Mouse (Mus musculus) hematopoietic stem cell, adult 5-6 weeks (primary cell): ENCODE results near the gene Ccdc167. TPM values are rescaled to one million over a fixed set of nuclear protein-coding genes. Genes with fewer than 3 reads are reported as not detected.

Experiments used
- ATAC-seq, 2 experiments: fragments of 125-278 bp in 1 of 2; replicated peaks in 1 of 2; 2 replicates each; pipeline ENCODE4 v1.8.0; 2016 to 2017; ENCODE audit warnings: inconsistent platforms in 2 of 2, mild to moderate bottlenecking in 2 of 2, moderate number of reproducible peaks in 2 of 2, low read depth in 1 of 2, moderate TSS enrichment in 1 of 2; ENCODE audit not compliant: low FRiP score in 2 of 2, poor library complexity in 2 of 2, severe bottlenecking in 2 of 2, insufficient read depth in 1 of 2, low TSS enrichment in 1 of 2
- total RNA-seq: library from RNA; stranded (forward); fragments of 172-1452, 232-1000 nt; gene quantifications from 2 replicates; pipeline ENCODE4 v1.2.3, GENCODE M21; 2017

The Ccdc167 gene
- total RNA-seq, 1 experiment from 2014 or later, result 8.1 TPM

DNA sequence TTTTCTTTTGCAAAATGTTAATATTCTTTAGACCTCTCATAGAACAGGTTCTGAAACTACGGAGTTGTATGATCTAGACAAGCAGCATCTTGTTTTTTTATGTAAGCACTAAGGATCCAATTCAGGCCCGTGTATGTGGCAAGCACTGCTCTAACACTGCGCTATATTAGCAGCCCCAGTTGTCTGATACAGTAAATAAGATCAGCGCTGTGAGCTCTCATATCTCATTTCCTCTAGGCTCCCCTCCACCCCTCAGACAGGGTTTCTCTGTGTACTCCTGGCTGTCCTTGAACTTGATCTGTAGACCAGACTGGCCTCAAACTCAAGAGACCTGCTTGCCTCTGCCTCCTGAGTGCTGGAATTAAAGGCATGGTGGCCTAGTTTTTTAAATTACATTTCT lies 47.8 kb downstream of the Ccdc167 start:
- no peak for ATAC-seq

DNA sequence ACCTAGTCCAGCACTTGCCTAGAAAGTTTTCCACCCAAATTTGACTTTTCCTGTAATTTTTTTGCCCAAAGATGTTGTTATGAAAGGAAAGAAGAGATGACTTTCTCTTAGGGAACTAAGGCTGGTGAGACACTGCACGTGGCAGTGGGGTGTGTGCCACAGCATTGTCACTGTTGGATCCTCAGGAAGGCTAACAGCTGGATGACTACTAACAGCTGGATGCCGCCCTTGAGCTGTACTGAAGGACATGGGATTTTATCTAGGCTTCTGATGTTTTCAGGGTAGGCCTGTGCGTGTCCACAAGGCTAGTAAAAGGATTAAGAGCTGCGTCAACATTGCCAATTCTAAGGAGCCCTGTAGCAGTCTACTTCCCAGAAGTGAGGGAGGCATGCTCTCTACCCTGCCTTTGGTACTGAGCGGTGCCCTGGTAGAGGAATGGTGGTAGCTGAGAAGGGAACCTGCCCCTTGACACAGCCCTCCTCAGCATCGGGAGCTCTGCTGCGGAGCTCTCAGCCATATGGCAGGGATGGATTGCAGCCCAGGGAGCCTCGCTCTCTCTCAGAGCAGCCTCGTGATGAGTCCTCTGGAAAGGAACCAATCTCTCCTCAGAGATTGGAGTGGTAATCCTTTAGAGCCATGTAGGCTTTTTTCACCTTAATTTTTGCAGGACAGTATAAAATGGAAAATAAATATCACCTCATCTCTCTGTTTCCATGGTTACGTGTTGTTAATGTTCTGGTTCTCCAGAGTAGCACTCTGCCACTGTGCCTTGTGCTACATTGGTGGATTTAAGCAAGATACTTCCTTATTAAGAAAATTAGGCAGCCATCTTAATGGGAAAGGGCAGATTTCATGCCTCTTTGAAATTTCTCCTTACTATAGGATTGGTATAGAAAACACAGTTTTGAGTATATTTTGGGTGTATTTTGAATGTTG lies 48.5 kb downstream of the Ccdc167 start:
- no peak for ATAC-seq

DNA sequence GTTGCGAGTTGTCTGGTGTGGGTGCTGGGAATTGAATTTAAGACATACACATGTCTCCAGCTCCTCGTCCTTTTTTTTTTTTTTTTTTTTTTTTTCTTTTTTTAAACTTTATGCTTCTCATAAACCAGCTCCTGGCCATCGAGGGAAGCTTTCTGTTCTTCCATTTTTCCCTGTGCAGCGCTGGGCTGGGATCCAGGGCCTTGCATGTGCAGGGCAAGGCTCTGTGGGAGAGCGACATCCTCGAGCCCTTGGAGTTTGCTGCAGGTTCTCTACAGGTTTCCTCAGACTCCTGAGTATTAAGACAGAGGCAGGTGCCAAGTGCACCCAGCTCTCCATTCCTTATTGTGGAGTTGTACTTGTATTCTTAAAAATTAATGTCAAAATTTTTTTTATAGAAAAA lies 54.7 kb downstream of the Ccdc167 start:
- ATAC-seq, result no peak

DNA sequence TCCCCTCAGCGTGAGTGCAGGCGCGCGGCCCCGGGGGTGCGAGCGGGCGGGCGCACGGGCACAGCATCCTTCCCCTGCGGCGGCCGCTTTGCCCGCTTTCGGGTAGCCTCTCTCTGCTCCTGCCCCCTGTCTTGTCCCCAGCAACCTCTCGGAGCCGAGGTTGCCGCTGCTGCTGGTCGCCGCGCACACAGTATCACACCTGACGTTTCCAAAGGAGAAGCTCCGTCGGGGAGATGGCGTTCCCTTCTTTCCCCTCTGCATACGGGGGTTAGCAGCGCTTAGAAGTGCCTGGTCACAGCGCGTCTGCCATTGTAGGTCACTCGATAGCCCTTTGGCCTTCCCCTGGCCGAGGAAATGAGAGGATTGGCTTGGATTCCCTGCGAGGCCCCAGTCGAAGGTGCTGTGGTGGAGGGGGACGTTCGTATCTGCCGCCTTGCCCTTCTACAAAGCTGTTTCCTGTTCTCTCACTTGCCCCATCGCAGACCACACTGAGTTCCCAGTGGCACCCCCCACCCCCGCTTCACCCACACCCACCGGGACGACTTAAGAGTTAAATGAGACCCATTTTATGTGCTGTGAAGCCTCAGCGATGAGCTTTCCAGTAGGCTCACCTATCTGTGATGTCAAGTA lies 56.0 kb downstream of the Ccdc167 start:
- peak; percentile 20 to 41; a peak in 2 of 4 replicates for ATAC-seq

DNA sequence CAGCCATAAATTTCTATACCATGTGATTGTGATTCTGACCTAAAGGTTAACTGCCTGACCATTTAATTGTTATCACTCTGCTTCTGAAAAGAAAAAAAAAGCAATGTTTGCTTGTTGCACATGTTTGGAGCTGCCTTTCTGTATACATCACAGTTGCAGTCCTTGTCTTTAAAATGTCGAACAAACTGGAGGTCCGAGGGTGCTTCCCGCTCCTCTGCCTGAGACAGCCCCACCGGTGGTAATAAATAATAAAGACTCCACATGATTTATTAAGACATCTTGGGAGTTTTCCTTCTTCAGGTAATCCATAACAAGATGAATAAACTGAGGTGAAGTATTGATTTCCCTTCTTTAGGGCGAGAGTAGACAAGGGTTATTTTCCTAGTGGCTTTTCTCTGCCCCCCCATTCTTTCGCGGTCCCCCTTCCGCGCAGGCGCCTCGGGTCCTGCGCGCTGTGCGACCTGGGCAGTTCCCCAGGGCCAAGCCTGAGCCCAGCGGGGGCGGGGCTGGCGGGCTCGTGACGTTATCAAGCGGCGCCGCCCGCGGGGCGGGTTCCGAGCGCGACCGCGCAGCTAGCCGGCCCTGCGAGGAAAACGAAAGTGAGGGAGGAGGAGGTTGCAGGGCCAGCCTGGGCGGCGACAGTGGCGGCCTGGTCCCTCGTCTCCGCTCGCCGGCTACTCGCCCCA lies 56.6 kb downstream of the Ccdc167 start, which contains the start of gene Cmtr1:
Cmtr1 (plus strand) TSS at position 520 of the 686 bp plus-strand sequence.
- peak; percentile 89 to 96 for ATAC-seq

DNA sequence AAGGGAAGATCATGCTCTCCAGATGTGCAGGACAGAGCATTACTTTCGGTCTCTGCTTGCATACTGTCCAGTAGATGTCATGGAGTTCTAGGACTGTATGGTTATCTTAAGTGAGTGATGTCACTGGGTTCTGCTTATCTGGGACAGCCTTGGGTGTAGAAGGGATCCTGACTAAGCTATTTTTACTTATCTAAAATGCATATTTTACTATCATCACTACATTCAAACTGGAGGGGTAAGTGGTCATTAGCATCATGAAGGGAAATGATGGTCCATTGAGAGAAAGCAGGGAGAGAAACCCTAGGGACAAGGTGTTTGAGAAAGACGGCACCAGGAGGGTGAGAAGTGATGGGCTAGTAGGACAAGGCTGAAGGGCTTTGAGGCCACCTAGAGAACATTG lies 58.6 kb downstream of the Ccdc167 start:
- no peak for ATAC-seq

DNA sequence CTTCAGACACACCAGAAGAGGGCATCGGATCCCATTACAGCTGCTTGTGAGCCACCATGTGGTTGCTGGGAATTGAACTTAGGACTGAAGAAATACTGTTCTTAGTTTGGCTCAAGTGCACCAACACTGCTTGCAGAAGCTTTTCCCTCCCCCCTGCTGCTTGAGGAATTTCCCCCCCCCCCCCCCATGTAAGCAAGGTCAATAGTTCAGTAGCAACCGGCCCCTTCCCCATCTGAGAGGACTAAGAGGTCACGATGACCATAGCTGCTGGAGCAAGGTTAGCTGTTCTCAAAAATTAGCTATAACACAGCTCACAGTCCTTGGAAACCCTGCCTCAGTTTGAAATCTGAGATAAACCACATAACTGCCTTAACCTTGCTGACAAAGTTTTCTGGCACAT lies 74.6 kb downstream of the Ccdc167 start:
- ATAC-seq, result no peak

DNA sequence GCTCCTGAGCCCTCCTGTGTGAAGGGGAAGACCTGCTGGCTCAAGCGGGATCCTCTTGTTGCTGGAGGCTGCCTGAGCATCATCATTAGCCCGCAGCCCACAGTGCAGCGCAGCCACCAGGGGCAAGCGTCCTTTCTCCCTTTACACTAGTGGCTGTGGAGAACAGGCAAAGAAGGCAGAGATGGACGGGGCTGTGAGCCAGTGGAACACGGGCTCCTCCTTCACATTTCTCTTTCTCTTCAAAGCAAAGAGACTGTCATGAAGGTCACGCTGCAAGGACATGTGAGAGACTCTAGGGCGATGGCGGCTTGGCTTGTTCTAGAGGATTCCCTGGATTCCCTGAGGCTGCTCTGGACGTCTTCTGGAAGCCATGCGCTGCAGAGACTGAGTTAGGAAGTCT lies 75.9 kb downstream of the Ccdc167 start:
- no peak for ATAC-seq

DNA sequence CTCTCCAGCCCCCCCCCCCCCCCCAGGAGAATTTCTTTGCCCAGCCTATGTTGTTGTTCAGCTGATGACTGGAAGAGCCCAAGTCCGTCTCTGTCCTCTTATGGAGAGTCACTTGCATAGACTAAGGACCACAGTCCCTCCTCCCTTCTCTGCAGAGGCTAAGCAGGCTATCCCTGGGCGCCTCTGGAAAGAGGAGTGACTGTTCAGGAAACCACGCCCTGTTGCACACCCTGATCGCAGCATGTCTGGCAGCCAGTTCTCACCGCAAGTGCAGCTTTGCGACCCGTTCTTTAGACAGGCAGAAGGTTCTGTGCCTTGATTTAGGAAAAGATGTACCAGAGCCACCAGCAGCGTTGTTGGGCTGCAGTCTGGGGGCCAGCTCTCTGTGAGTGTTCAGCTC lies 78.9 kb downstream of the Ccdc167 start:
- ATAC-seq, result peak in 1 of 2 experiments; percentile 26; a peak in 1 of 4 replicates

DNA sequence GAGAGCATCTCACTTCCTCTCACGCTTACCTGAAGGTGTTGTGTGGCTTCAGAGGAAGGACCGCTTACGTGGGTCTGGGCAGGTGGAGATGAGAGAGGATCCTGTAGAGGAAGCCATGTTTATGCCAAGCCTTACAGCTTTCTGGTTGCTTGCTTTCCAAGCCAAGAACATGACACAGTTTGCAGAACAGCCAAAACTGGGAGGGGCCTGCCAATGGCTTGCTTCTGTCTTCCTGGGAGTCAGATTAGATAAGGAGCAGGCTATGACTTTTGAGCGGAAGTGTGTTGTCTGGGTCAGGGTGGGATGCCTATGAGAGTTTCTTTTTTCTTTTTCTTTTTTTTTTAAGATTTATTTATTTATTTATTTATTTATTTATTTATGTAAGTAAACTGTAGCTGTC lies 79.5 kb downstream of the Ccdc167 start:
- ATAC-seq, result no peak

Other genes with a start within 250 kb of the Ccdc167 start
- gene Pim1, start 226.3 kb downstream of the Ccdc167 start, total RNA-seq, result 426 and 588 TPM in 2 replicates
- gene Gm17657, start 167.4 kb downstream of the Ccdc167 start, total RNA-seq, result 0.31 TPM in 1 of 2 replicates, not detected in the other
- 5.8 and 7.8 TPM in 2 replicates for gene Tbc1d22b, start 167.3 kb downstream of the Ccdc167 start, total RNA-seq
- gene Tmem217, start 164.7 kb downstream of the Ccdc167 start, total RNA-seq, result not detected in 2 replicates
- gene Rnf8, start 102.3 kb downstream of the Ccdc167 start, total RNA-seq, result 50.9 and 51.8 TPM in 2 replicates
- 9.5 and 11.9 TPM in 2 replicates for gene Gm28043, start 102.2 kb downstream of the Ccdc167 start, total RNA-seq
- 127 and 160 TPM in 2 replicates for gene Cmtr1, start 56.4 kb downstream of the Ccdc167 start, total RNA-seq